Mouse (Mus musculus) adrenal gland, adult 8-10 months (tissue): ENCODE data around the gene Nsf. TPM values are rescaled to one million over a fixed set of nuclear protein-coding genes. Genes with fewer than 3 reads are reported as not detected.
"Not testable (repeated sequence)": the region's sequence is repeated elsewhere in the genome, so short reads cannot be mapped to it uniquely, and the experiment has no call there.

ENCODE experiments used
- DNase-seq: peaks from one replicate; pipeline ENCODE4 v3.0.0; 2022
- total RNA-seq, 4 experiments: library from RNA; stranded (reverse); gene quantifications; 2 replicates each; pipeline ENCODE4 v1.2.4; 2022

The Nsf gene
- total RNA-seq, 4 experiments from 2014 or later = 155 to 272 (median 192) TPM

- DNase-seq = no peak
Measured at GRCm38 (mm10) chr11:103891781-103892180, 62.1 kb downstream of the Nsf start.

- no peak for DNase-seq
Measured at GRCm38 (mm10) chr11:103890337-103891186, 63.3 kb downstream of the Nsf start.

- DNase-seq = no peak
Measured at GRCm38 (mm10) chr11:103887724-103888410, 66.0 kb downstream of the Nsf start.

- no peak for DNase-seq
Measured at GRCm38 (mm10) chr11:103884749-103885383, 69.0 kb downstream of the Nsf start.

GRCm38 (mm10) chr11:103883793-103884192 is 70.1 kb downstream of the Nsf start:
- DNase-seq = no peak

- DNase-seq = not testable (repeated sequence)
Measured at GRCm38 (mm10) chr11:103879476-103879875, 74.4 kb downstream of the Nsf start.

- no peak for DNase-seq
Measured at GRCm38 (mm10) chr11:103878441-103878840, 75.4 kb downstream of the Nsf start.

- no peak for DNase-seq
Measured at GRCm38 (mm10) chr11:103870352-103870751, 83.5 kb downstream of the Nsf start.

GRCm38 (mm10) chr11:103867702-103868101 is 86.2 kb downstream of the Nsf start:
- no peak for DNase-seq

- DNase-seq = no peak
Measured at GRCm38 (mm10) chr11:103865346-103865745, 88.5 kb downstream of the Nsf start.

- no peak for DNase-seq
Measured at GRCm38 (mm10) chr11:103864486-103864885, 89.4 kb downstream of the Nsf start.

- DNase-seq = no peak
Measured at GRCm38 (mm10) chr11:103862951-103863350, 90.9 kb downstream of the Nsf start.

GRCm38 (mm10) chr11:103859933-103860610 is 93.8 kb downstream of the Nsf start:
- no peak for DNase-seq

GRCm38 (mm10) chr11:103858760-103859159 is 95.1 kb downstream of the Nsf start:
- no peak for DNase-seq

- no peak for DNase-seq
Measured at GRCm38 (mm10) chr11:103856641-103857040, 97.2 kb downstream of the Nsf start.

- no peak for DNase-seq
Measured at GRCm38 (mm10) chr11:103854294-103854693, 99.6 kb downstream of the Nsf start.

- no peak for DNase-seq
Measured at GRCm38 (mm10) chr11:103853284-103853920, 100.5 kb downstream of the Nsf start.

GRCm38 (mm10) chr11:103852590-103853283 is 101.1 kb downstream of the Nsf start:
- no peak for DNase-seq

GRCm38 (mm10) chr11:103848287-103848686 is 105.6 kb downstream of the Nsf start:
- no peak for DNase-seq

GRCm38 (mm10) chr11:103840834-103841233 is 113.0 kb downstream of the Nsf start:
- DNase-seq = no peak

- DNase-seq = no peak
Measured at GRCm38 (mm10) chr11:103838955-103839354, 114.9 kb downstream of the Nsf start.

- no peak for DNase-seq
Measured at GRCm38 (mm10) chr11:103832331-103832730, 121.5 kb downstream of the Nsf start.
